Mouse (Mus musculus) thymus, postnatal 25 days (tissue): ENCODE measurements around the gene Dirc2.

ENCODE experiments used
- DNase-seq: peaks from one replicate; pipeline ENCODE4 v3.0.0; 2022

Dirc2 gene

DNA sequence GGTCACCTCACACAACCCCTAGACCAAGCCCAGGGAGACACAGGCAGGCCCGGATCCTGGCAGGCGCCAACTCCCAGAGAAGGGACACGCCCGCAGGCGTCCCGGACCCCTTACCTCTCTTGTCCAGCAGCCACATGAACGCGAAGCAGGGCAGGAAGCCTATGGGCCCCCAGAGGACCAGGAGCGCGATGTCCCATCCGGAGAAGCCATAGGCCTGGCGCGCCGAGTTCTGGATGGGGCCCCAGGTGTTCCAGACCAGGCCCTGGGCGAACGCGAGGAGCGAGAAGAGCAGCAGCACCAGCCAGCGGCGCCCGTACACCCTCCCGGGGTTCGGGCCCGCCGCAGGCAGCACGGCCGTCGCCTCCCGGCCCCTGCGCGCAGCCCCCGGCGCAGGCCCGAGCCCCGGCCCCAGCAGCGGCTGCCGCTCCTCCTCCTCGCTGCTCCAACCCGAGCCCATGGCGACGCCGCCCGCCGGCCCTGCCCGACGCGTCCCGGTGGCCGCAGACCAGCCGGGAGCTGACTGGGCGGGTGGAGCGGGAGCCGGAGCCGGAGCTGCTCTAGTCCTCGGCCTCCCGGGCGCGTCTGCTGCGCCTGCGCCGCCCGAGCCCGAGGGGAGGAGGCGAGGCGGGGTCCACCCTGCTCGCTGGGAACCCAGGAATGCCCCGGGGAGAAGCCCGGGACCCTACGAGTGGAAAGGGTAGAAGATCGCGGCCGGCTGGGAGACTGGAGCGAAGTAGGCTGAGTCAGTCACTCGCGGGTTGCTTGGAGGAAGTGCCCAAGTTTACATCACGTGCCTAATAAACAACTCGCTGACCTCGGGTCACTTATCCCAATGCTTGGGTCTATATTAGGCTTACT lies at the start of gene Dirc2:
Gene Dirc2 (minus strand): TSS at position 572 of the 858 bp plus-strand sequence.
- peak; percentile 74 for DNase-seq

DNA sequence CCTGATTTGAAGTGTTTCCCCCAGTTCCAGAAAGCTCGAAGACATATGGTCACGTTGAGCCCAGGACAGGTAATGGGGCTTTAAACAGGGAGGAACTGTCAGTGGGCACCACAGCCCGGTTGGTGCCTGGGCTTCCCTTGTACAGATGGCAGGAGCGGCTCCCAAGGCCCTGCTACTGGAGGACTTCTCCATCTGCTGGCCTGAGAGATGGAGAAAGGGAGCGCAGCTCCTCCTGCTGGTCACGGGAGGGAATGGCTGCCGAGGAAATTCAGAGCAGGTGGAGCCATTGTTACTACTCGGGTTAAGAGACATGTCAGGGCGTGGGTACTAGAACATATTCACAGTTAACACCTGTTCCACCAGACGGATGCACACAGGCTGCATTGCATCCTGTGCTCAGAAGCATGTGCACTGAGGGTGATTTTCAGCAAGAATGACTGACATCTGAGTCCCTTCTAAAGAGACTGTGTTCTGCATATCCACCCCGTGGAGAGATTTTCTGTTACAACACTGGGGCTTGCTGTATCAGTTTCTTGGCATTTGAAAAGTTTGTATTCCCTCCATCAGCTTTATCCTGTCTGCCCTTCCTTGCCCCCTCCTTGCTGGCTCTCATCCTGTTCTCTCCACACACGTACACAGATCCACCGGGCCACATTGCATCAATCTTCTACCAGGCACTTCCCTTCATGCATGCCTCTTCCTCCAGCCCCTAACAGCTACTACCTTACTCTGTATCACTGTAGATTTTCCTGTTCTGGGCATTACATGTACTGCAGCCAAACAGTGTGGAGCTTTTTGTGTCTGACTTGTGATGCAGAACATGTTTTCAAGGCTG lies 48.3 kb upstream of the Dirc2 start:
- peak; percentile 90 for DNase-seq

DNA sequence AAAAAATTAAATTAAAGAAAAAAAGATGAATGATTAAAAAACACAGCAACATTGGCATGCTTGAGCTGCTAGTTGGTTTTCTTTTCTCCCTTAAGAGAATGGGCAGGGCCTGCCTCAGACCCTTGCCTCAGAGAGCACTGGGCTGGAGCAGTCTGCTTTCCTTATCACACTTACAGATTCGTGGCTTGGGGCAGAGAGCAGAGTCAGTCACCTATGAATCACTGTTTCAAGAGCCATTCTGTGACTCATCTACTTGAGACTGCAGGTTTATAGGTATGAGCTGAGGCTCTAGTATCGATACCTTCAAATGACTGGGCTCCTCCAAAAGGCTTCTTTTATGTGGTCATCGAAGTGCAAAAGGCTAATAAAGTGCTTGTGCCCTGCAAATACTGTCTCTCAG lies 44.0 kb upstream of the Dirc2 start:
- no peak for DNase-seq

DNA sequence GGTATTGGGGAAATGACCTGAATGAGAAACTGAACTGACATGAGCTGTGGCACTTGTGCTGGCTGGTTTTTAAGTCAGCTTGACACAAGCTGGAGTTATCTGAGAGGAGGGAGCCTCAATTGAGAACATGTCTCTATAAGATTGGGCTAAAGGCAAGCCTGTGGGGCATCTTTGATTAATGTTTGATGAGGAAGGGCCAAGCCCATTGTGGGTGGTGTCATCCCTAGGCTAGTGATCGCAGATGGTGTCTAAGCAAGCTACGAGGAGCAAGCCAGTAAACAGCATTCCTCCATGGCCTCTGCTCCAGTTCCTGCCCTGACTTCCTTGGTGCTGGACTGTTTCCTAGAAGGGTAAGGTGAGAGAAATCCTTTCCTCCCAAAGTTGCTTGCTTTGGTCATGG lies 39.7 kb upstream of the Dirc2 start:
- no peak for DNase-seq

DNA sequence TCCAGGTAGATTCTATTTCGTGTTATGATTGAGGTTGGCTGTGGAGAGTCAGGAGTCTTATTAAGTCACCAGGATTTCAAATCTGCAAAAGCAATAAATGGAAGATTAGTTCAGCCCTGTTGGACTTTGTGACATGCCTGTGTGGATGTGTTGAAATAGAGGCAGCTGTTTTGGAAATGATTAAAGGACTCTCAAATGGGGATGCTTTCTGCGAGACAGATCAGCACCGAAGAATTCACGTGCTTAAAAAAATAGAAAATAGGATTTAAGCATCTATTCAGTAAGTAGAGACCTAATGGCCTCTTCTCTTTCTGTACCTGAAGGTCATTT lies 38.5 kb upstream of the Dirc2 start:
- DNase-seq = no peak

DNA sequence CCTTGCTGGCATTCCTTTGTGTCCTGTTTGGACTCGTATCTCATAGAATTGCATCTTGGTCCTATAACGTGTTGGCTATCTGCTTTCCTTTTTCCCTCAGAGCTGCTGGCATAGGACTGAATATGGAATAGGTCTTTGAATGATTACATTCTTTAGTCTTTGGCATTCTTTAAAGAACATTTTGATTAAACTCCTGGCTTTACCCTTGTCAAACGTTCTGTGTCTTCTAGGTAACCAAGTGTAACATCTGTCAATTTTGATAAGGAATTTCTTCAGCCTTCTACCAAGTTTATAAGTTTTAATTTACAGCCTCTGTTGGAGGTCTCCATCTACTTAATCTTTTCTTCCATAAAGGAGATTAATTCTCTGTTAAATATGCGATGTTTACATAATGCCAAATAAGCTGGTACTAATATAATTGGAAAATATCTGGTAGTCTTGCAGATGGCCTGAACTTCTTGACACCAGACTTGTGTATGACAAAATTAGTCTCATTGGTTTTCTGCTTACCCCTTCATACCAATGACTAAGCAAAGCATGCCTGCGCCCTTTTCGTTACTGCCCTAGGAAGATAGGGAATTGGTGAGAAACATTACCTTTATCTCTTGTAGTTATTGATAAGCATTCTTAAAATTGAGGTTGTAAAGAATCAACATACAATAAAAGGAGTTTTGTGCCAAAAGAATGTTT lies 38.0 kb upstream of the Dirc2 start:
- no peak for DNase-seq

DNA sequence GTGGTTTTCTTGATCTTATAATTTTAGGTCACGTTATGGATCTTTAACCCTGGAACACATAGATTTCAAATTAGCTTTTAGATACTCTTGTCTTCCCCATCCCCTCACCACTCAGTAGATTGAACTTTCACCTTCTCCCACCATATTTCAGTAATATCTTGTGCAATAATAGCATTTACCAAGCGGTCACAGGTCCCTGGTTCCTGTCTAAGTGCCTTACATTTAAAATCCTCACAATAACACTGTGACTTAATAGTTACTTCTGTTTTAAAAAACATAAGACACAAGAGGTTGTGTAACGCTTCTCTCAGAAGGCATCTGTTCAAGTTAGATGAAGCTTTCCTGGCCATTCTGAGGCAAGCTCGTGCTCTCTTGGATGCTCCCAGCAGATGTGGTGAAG lies 34.6 kb upstream of the Dirc2 start:
- no peak for DNase-seq

DNA sequence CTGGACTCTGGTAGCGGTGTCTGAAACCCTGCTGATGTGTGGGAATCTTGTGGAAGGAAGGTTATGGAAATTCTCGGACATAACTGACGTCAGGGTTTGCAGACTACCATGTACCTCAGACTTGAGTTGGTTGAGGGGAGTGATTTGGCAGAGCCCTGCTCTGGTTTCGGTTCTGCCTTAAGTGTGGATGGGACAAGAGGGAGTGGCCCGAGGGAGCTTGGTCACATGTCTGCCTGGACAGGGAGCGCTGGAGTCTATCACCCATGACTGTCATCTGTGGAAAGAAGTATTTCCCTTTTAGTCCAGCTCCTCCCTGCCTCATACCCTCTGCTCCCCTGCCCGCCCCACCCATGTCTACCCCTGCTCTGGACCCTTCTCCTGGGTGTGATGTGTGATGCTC lies 33.0 kb upstream of the Dirc2 start:
- DNase-seq = no peak

DNA sequence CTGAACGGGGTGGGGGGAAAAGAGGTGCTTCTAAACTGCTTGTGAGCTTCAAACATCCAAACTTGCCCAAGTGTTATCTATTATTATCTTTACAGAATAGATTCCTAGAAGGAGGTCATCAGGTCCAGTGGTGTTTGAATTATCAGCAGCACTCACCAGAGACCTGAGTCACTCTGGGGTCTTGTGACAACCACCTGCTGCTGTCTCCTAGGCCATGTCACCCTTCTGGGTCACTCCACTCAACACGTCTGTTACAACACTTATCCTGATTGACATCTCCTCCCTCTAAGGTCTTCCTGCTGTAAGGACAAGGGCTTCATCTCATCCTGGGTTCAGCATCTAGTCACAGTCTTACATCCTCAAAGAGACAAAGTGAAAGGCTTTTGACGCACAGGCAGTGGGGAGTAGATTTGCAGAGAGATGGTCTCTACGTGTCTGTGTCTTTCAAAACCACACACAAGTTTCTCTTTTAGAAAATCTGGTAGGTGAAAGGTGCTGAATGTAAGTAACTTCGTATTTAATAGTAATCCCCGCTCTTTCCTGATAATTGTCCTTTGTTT lies 22.9 kb upstream of the Dirc2 start:
- no peak for DNase-seq

DNA sequence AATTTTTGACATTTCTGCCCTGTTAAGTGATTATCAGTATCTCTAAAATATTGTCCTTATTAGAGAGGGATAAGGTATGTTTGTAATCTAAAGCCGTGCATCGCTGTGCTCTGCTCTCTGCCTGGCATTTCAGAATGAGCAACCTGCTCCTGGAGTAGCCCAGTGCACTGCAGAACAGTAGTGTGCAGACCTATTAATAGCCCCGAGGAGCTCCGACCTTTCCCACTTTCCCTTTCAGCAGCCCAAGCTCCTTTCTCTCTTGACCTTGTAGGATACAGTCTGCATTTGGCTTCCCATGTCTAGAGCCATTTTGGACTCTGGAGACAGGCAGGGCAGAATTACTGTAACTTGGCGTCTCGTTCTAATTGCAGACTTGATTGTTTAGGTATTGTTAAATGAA lies 19.2 kb upstream of the Dirc2 start:
- no peak for DNase-seq

DNA sequence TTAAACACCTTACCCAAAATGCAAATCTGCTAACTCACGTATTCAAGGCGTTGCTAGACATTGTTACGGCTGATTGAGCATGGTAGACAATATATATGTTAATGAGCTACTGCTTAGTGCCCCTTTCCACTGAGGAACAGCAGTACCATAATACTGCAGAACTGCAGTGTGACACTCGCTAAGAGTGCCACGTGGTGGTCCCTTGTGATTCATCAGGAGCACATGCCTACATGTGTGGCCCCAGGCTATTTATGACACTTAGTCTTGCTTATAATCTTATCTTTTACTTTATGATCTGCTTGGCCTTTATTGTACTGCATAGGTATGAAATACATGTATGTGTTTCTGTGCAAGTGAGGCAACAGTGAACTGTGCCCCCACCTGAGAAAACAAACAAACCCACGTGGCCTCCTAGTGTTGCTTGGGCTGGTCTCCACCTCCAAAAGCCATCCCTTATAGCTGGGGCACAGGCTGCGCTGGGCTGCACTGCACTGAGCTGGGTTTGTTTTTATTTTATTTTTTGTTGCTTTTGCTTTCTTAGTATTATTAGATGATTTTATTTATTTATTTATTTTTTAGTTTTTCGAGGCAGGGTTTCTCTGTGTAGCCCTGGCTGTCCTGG lies 18.5 kb upstream of the Dirc2 start:
- DNase-seq = no peak

DNA sequence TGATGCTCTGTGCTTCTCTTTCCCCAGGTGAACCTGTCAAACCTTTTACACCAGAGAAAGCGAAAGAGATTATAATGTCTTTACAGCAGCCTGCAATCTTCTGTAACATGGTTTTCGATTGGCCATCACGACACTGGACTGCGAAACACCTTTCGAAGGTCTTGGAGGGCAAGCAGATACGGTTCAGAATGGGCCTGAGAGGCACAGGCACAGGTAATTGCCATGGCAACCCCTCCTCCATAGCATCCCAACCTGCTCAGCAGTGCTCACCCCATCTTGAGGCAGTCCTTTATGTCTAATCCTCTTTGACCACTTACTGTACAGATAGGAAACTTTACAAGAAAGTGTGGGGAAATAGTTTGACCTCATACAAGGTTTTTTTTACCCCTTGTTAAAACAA lies 18.0 kb upstream of the Dirc2 start:
- no peak for DNase-seq

DNA sequence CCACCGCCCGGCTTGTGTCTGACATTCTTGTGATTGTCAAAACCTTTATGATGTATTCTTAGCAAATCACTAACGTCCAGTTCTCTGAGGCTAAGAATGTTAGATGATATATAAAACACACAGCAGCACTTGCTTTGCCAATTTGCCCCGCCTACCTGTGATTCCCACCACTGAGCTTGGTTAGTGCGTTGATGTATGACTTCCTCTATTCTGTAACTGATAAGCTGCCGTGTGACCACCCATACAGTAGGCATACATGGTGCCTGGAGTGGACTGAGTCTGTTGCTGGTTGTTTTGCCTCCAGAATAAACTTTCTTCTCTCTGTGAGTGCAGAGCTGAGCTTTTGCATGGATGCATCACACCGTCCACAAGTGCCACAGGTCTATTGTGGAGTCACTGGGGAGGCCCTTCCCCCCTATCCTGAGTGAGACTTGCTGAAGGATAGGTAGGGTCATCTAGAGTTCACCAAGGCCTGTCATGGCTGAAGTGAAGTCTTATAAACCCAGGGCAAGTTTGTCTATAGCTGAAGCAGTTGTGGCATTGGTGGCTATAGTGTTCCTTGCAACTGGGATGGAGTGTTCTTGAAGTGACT lies 15.1 kb upstream of the Dirc2 start:
- DNase-seq = no peak

DNA sequence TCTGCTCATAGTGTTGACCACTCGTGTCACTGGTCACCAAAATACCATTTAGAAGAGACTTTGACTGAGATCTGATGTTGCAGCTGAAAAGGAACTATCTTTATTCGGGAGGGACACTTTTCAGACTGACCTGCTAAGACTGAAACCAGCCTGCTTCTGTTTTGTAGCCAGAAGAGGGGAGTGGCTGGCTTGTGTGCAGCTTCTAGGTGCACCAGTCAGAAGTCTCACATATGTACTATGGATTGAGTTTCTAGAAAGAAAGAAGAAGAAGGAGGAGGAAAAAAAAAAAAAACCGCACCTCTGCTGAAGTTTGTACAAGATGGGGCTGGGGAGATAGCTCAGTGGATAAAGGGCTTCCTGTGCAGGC lies 14.0 kb upstream of the Dirc2 start:
- DNase-seq = no peak

DNA sequence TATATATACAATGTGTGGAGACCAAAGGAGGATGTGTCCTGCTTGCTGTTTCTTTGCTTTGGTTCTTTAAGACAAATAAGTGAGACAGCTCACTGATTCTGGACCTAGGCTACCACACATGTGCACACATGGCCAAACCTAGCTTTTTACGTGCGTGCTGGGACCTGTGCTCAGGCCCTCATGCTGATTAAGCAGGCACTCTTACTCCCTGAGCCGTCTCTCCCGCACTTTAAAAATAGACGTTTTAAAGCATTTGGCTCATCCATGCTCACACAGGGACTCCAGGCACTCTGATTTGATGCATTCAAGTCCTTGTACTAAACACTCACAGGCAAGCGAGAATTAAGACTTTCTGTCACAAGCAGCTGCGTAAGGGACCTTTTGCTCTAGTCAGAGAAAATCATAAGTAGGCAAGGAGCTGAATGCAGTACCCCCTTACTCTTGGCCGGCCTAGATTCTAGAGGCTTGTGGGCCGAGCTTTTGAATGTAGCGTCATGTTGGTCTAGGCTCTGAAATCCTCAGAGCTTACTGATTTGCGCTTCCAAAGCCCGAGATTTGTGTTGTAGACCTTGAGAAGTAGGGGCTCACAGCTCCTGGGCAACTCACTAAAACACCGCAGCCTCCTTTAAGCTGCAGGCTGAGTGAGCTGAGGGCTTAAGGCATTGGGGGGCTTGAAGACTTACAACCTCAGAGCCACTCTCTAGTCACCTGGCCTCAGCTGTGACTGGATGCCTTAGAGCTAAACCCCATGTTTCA lies 13.5 kb upstream of the Dirc2 start:
- DNase-seq = no peak

DNA sequence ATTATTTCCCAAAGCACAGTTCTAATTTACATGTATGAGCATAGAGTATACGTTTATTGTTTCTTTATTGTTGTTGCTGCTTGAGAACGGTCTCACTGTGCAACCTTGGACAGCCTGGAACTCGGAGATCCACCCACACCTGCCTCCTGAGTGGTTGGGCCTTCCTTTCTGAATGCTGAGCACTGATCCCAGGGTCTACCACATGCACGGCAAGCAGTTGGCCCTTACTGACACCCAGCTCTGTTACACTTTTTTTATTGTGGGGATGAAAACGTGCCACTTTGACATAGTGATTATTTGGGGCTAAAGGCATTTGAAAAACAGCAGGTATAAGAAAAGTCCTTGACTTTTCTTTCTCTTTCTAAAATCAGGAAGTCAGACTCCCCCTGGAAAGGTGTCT lies 12.5 kb upstream of the Dirc2 start:
- DNase-seq = no peak

DNA sequence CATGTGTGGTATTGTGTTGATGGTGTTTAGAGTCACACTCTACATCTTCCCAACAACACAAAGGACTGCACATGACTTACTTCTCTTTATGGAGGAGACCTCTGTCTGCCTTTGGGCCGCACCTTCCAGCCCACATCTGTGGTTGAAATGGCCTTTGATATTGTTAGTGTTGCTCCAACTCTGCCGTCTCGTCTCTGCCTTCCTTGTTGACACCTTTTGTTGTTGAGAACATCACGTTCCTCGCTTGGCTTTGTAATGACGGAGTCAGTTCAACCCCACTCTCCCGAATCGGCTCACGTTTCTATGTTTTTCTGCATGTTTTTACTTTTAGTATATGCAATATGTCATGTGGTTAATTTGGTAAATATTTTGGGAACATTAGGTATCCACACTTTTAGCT lies 11.9 kb upstream of the Dirc2 start:
- no peak for DNase-seq

DNA sequence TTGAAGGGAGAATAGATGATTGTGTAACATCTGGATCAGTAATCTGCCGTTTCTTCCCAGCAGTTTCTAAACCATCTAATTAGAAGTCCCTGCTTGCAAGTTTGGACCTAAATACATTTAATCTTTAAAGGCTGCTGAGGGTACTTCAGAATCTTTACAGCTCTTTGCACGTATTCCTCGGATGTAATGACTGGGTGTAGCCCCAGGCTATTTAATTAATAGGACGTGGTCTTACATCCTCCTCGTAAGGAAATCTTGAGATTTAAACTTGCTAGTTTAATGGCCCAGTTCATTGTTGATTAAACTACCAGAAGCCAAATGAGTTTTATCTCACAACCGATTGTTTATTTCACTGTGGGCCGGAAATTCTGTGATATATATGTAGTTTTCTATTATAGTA lies 10.5 kb upstream of the Dirc2 start:
- DNase-seq = no peak

DNA sequence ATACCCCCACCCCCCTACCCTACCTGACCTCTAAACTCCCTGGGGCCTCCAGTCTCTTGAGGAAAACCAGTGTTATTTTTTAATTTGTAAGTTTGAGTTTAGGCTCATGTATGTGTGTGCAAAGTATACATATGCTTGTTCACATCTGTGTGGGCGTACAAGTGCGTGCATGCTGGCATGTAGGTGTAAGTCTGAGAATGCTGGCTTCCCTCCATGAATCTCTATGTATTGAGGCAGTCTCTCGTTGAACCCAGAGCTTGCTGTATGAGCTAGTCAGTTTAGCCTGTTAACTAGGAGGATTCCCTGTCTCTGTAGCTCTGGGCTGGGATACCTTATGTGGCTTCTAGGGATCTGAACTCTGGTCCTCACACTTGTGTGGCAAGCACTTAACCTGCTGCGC lies 8.6 kb upstream of the Dirc2 start:
- DNase-seq = no peak

DNA sequence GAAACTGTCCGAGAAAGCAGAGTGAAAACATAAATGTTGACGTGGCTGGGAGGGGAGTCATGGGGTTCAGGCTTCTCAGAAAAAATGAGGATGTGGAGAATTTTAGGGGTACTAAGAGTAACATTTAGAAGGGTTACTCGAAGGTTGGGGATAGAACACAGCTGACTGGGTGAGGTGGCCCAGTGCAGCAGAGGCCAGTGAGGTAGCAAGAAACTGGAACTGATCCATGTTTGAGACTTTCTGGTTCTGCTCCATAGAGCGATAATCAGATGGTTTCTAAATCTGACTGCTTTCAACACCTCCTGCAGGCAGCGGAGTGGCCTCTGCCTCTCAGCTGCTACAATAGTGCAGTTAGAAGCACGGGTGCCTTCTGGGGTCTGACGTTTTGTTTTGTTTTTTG lies 7.6 kb upstream of the Dirc2 start:
- DNase-seq = no peak

DNA sequence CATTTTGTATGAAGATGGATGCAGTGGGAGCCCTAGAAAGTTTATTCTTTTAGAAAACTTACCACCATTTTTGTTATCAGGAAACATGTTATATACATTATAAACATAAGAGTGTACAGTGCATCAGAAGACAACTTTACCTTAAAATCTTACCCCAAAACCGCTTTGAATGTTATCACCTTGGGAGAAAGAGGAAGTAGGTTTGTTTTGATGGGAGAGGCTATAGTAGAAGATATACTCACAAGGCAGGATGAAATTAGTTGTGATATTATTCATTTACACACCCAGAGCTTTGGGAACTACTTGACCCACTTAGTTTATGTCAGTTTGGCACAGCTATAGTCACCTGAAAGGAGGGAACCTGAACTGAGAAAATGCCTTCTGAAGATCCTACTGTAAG lies 6.7 kb upstream of the Dirc2 start:
- no peak for DNase-seq

DNA sequence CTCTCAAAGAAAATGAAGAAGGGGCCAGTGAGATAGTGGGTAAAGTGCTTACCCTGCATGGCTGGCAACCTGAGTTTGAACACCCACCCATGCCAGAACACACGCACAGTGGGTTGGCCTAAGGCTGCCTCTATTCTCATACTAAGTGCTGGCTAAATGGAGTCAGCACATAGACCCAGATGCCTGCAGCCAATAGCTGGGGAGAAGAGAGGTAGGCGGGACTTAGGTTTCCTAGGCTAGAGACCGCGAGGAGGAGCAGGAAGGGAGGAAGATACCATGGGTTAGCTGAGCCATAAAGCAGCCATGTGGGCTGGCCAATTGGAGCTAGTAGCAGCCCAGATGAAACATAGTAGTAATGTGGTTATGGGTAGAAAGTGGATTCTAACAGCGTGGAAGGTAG lies 3.4 kb upstream of the Dirc2 start:
- DNase-seq = no peak
